Mouse (Mus musculus): ENCODE data around the gene Il10rb.
A peak's percentile ranks its signal among the peaks of the same experiment; 100 is the strongest.

GRCm38 (mm10) chr16:91372577-91373472 lies 33.1 kb upstream of the Il10rb start, which contains the start of gene Ifnar2:
- TF ChIP-seq POLR2A (IDR thresholded peaks at IDR 0.05; ENCODE audit: insufficient read length, low read depth), result peak; percentile 74
- no peak for TF ChIP-seq REST (IDR thresholded peaks at IDR 0.05; ENCODE audit: insufficient read depth, insufficient read length)
- no peak for TF ChIP-seq E2F4 (IDR thresholded peaks at IDR 0.05; ENCODE audit: insufficient read depth)
- TF ChIP-seq MAX (IDR thresholded peaks at IDR 0.05; ENCODE audit: low read depth), result no peak
- TF ChIP-seq POLR2AphosphoS2 (IDR thresholded peaks at IDR 0.05; ENCODE audit: insufficient read length, low read depth), result no peak
- TF ChIP-seq TCF12 (IDR thresholded peaks at IDR 0.05; ENCODE audit: insufficient read depth, poor library complexity, severe bottlenecking), result no peak
- TF ChIP-seq CEBPB (IDR thresholded peaks at IDR 0.05; ENCODE audit: insufficient read depth, poor library complexity, severe bottlenecking), result no peak
- no peak for TF ChIP-seq SRF (IDR thresholded peaks at IDR 0.05; ENCODE audit: control insufficient read depth, insufficient read length, low read depth)
- TF ChIP-seq TCF3 (IDR thresholded peaks at IDR 0.05; ENCODE audit: insufficient read length, low read depth), result no peak
